Mouse (Mus musculus): Measurements from ENCODE around the gene Pkd2. TPM values are rescaled to one million over a fixed set of nuclear protein-coding genes. Genes with fewer than 3 reads are reported as not detected.
A peak's percentile ranks its signal among the peaks of the same experiment; 100 is the strongest.

Gene Pkd2
- polyA plus RNA-seq, 1 experiment from 2014 or later = 5.5 TPM

DNA sequence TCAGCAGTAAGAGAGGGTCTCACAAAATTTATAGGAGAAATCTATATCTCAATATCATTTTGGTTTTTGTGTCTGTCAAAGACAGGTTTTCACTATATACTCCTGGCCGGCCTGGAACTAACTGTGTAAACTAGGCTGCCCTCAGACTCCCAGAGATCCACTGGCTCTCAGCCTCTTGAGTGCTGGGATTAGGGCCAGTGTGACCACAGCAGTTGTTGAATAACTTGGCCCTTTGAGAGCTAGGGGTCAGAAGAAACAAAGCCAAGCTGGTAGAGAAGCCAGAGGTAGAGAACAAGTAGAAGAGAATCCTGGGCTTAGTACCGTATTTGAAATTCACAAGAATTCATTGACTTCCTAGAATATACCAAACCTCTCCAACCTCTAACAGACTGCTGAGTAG, 45.6 kb downstream of the Pkd2 start:
- peaks cover 6% of the 10 kb centered on the region for H3K36me3 ChIP-seq (ENCODE audit: control insufficient read depth, insufficient read depth, low read length)
- H3K4me2 ChIP-seq (replicated peaks; ENCODE audit: low read depth) = no peak overlapping the region
- TF ChIP-seq CTCF (IDR thresholded peaks at IDR 0.05; ENCODE audit: low read depth) = no peak
- TF ChIP-seq EP300 (optimal IDR thresholded peaks at IDR 0.05) = no peak
- ATAC-seq (ENCODE audit: low FRiP score, low TSS enrichment) = no peak
- no peak overlapping the region for H3K4me3 ChIP-seq (ENCODE audit: low read depth, low read length)
- no peak overlapping the region for H3K9ac ChIP-seq (ENCODE audit: low read length)
- H3K27me3 ChIP-seq (ENCODE audit: control insufficient read depth, insufficient read depth, low read length) = no peaks in the 10 kb centered on the region
- no peak overlapping the region for H3K27ac ChIP-seq (replicated peaks)
- no peaks in the 10 kb centered on the region for H3K9me3 ChIP-seq (ENCODE audit: control insufficient read depth, low read length)
- no peaks in the 10 kb centered on the region; the same call in 1 of the 2 replicates for H3K4me1 ChIP-seq (replicated peaks; ENCODE audit: control insufficient read depth, insufficient read depth)
- WGBS = 87% methylated on average over 2 of the region's 2 CpGs
- DNase-seq (ENCODE audit: low spot score) = no peak

DNA sequence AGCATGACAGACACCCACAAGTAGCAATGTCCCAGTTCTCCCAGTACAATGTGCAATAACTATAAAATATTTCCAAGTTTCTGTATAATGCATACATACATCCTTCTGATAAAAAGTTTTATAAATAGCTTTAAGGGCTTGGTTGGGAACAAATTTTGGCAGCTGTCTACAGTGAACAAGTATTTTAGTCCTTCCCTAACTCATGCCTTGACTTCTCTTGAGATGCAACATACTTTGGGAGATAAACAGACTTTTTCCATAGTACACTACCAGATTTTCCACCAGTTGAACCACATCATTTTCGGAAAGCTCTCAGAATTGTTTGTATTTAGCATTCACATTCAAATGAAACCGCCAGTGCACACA, 48.6 kb downstream of the Pkd2 start:
- Histone ChIP-seq H3K27me3 (ENCODE audit: control insufficient read depth, insufficient read depth, low read length) (no peaks in the 10 kb centered on the region), H3K27ac (replicated peaks) (no peak overlapping the region), H3K4me1 (replicated peaks; ENCODE audit: control insufficient read depth, insufficient read depth) (no peaks in the 10 kb centered on the region; the same call in 1 of the 2 replicates), H3K9me3 (ENCODE audit: control insufficient read depth, low read length) (no peaks in the 10 kb centered on the region), H3K36me3 (ENCODE audit: control insufficient read depth, insufficient read depth, low read length) (peaks cover 6% of the 10 kb centered on the region), H3K4me3 (ENCODE audit: low read depth, low read length) (peak overlapping the region; percentile 85), H3K9ac (ENCODE audit: low read length) (no peak overlapping the region), H3K4me2 (replicated peaks; ENCODE audit: low read depth) (peak overlapping the region; percentile 72)
- no peak for TF ChIP-seq CTCF (IDR thresholded peaks at IDR 0.05; ENCODE audit: low read depth)
- TF ChIP-seq EP300 (optimal IDR thresholded peaks at IDR 0.05) = no peak
- DNase-seq (ENCODE audit: low spot score) (no peak), ATAC-seq (ENCODE audit: low FRiP score, low TSS enrichment) (no peak)
- 0% methylated on average over 2 of the region's 2 CpGs for WGBS

DNA sequence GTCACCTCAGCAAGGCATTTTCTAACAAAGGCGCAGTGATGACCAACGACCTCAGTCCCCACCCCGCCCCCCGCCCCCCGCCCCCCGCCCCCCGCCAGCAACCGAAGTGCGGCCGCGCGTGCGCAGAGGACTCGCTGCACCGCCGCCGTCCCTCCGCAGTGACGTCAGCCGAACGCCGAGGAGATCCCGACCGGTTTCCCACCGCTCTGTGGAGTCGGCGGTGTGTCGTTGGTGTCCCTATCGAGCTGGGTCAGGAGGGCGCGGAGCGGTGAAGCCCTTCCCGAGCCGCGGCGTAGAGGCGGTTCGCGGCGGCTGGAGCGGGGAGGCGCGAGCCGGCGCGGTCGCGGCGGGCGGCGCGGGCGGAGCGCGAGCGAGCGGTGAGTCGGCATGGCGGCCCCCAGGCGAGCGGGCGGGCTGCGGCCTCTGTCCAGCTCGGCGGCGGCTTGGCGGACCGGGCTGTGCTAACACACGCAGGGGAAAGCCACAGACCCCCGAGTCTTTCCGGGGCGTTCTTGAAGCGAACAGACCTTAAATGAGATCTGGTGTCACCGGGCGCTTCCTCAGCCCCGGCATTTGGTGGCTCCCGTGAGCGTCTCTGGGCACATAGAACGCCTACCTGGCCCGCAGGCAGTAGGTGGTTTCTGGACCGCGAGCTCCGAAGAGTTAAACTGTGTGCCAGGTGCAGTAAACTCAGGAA, 49.1 kb downstream of the Pkd2 start, which contains the start of gene BC005561:
Gene BC005561 (plus strand): TSS at position 158 of the 697 bp plus-strand sequence.
- ATAC-seq (ENCODE audit: low FRiP score, low TSS enrichment) = peak; percentile 95
- no peaks in the 10 kb centered on the region for H3K9me3 ChIP-seq (ENCODE audit: control insufficient read depth, low read length)
- DNase-seq (ENCODE audit: low spot score) = peak; percentile 88
- peaks cover 4% of the 10 kb centered on the region for H3K36me3 ChIP-seq (ENCODE audit: control insufficient read depth, insufficient read depth, low read length)
- H3K27me3 ChIP-seq (ENCODE audit: control insufficient read depth, insufficient read depth, low read length) = no peaks in the 10 kb centered on the region
- H3K4me1 ChIP-seq (replicated peaks; ENCODE audit: control insufficient read depth, insufficient read depth) = no peaks in the 10 kb centered on the region; the same call in 1 of the 2 replicates
- H3K4me2 ChIP-seq (replicated peaks; ENCODE audit: low read depth) = peak within 1 kb of the TSS; percentile 72
- WGBS = under 1% methylated on average over 71 of the region's 83 CpGs
- peak within 1 kb of the TSS; percentile 85 for H3K4me3 ChIP-seq (ENCODE audit: low read depth, low read length)
- peak within 1 kb of the TSS; percentile 96 for H3K27ac ChIP-seq (replicated peaks)
- peak within 1 kb of the TSS; percentile 90 for H3K9ac ChIP-seq (ENCODE audit: low read length)
- no peak for TF ChIP-seq CTCF (IDR thresholded peaks at IDR 0.05; ENCODE audit: low read depth)
- no peak for TF ChIP-seq EP300 (optimal IDR thresholded peaks at IDR 0.05)

DNA sequence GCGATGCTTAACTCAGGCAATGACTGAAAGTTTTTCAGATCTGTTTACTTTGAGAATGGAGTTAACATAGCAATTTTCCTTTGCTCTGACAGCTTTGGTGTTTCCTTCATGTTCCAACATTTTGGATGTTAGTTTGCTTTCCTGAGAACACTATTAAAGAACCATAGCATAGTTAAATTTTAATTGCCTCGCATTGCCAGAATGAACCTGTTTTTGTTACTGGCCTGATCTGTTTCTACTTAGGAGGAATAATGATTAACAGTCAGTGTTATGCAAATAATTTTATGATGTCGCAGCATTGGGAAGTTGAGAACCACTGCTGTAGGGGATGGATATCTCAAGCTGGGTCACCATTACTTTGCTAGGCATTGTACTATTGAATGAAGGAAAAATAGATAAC, 52.0 kb downstream of the Pkd2 start:
- DNase-seq (ENCODE audit: low spot score) (no peak), ATAC-seq (ENCODE audit: low FRiP score, low TSS enrichment) (no peak)
- H3K36me3 ChIP-seq (ENCODE audit: control insufficient read depth, insufficient read depth, low read length) = no peaks in the 10 kb centered on the region
- H3K4me3 ChIP-seq (ENCODE audit: low read depth, low read length) = no peak overlapping the region
- no peak for TF ChIP-seq CTCF (IDR thresholded peaks at IDR 0.05; ENCODE audit: low read depth)
- TF ChIP-seq EP300 (optimal IDR thresholded peaks at IDR 0.05) = no peak
- no peak overlapping the region for H3K27ac ChIP-seq (replicated peaks)
- no peaks in the 10 kb centered on the region for H3K27me3 ChIP-seq (ENCODE audit: control insufficient read depth, insufficient read depth, low read length)
- WGBS = 90% methylated on average over 3 of the region's 3 CpGs
- peaks cover 3% of the 10 kb centered on the region; the same call in 1 of the 2 replicates for H3K9me3 ChIP-seq (ENCODE audit: control insufficient read depth, low read length)
- H3K9ac ChIP-seq (ENCODE audit: low read length) = no peak overlapping the region
- H3K4me2 ChIP-seq (replicated peaks; ENCODE audit: low read depth) = no peak overlapping the region
- H3K4me1 ChIP-seq (replicated peaks; ENCODE audit: control insufficient read depth, insufficient read depth) = no peaks in the 10 kb centered on the region; the same call in 1 of the 2 replicates

DNA sequence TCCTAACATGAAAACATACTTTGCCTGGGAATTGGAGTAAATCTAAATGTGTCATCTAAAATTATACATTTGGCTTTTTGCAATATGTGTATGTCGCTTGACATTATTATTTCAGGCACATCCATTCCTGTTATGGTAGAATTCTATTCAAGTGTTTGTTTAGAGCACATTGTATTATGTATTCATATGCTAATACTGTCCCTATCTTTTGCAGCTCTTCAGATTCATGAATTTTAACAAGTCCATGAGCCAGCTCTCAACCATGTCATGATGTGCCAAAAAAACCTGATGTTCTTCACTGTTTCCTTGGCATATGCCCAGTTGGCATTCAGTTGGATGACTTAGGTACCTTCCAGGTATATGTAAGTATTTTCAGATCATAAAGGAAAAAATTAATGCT, 79.4 kb downstream of the Pkd2 start:
- no peak overlapping the region for H3K9ac ChIP-seq (ENCODE audit: low read length)
- no peak for ATAC-seq (ENCODE audit: low FRiP score, low TSS enrichment)
- H3K9me3 ChIP-seq (ENCODE audit: control insufficient read depth, low read length) = no peaks in the 10 kb centered on the region
- H3K36me3 ChIP-seq (ENCODE audit: control insufficient read depth, insufficient read depth, low read length) = peaks cover 7% of the 10 kb centered on the region
- H3K4me1 ChIP-seq (replicated peaks; ENCODE audit: control insufficient read depth, insufficient read depth) = no peaks in the 10 kb centered on the region
- H3K4me3 ChIP-seq (ENCODE audit: low read depth, low read length) = no peak overlapping the region
- 96% methylated on average over 1 of the region's 1 CpGs for WGBS
- H3K4me2 ChIP-seq (replicated peaks; ENCODE audit: low read depth) = no peak overlapping the region
- no peaks in the 10 kb centered on the region for H3K27me3 ChIP-seq (ENCODE audit: control insufficient read depth, insufficient read depth, low read length)
- TF ChIP-seq EP300 (optimal IDR thresholded peaks at IDR 0.05) (no peak), CTCF (IDR thresholded peaks at IDR 0.05; ENCODE audit: low read depth) (no peak)
- H3K27ac ChIP-seq (replicated peaks) = no peak overlapping the region
- no peak for DNase-seq (ENCODE audit: low spot score)

DNA sequence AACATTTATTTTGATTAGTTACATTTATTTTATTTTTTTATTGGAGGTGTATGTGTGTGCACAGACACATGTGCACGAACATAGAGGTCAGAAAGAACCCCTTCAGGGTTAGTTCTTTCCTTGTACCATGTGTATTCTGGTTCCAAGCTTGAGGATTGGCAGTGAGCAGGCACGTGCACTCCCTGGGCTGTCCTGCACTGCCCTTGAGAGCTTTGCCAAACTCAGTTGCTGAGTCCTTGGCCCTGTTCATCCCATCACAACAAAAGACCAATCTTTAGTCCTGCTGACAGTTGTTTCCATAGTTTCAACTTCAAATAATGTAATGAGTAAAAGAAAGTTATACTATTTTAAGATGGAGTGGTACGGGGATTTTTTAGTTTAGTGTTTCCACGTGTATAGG, 80.1 kb downstream of the Pkd2 start:
- Histone ChIP-seq H3K27ac (replicated peaks) (no peak overlapping the region), H3K4me3 (ENCODE audit: low read depth, low read length) (no peak overlapping the region), H3K27me3 (ENCODE audit: control insufficient read depth, insufficient read depth, low read length) (no peaks in the 10 kb centered on the region), H3K36me3 (ENCODE audit: control insufficient read depth, insufficient read depth, low read length) (peaks cover 7% of the 10 kb centered on the region), H3K9ac (ENCODE audit: low read length) (no peak overlapping the region), H3K4me1 (replicated peaks; ENCODE audit: control insufficient read depth, insufficient read depth) (no peaks in the 10 kb centered on the region), H3K4me2 (replicated peaks; ENCODE audit: low read depth) (no peak overlapping the region), H3K9me3 (ENCODE audit: control insufficient read depth, low read length) (no peaks in the 10 kb centered on the region)
- TF ChIP-seq CTCF (IDR thresholded peaks at IDR 0.05; ENCODE audit: low read depth) (no peak), EP300 (optimal IDR thresholded peaks at IDR 0.05) (no peak)
- ATAC-seq (ENCODE audit: low FRiP score, low TSS enrichment) (no peak), DNase-seq (ENCODE audit: low spot score) (no peak)
- 91% methylated on average over 4 of the region's 4 CpGs for WGBS

Other genes starting within 250 kb of the Pkd2 start
- 0.13 and 0.21 TPM in 2 replicates for gene Ibsp, start 160.3 kb upstream of the Pkd2 start, polyA plus RNA-seq (2015; fragmentation: Nextera tagmentation; extraction: Ambion mirVana)
- not detected in 2 replicates for gene Mepe, start 134.1 kb upstream of the Pkd2 start, polyA plus RNA-seq (2015; fragmentation: Nextera tagmentation; extraction: Ambion mirVana)
- 198 and 233 TPM in 2 replicates for gene Spp1, start 24.3 kb upstream of the Pkd2 start, polyA plus RNA-seq (2015; fragmentation: Nextera tagmentation; extraction: Ambion mirVana)
- 4.9 and 5.8 TPM in 2 replicates for gene BC005561, start 48.9 kb downstream of the Pkd2 start, polyA plus RNA-seq (2015; fragmentation: Nextera tagmentation; extraction: Ambion mirVana)